18 mouse cellular contexts compared by ENCODE assay signal in genomic region chr5:92804379-92804778, GRCm38 (mm10).
DNase-seq lines count a peak whose midpoint lies in the region; ATAC-seq lines count a peak whose summit lies in the region.
"Had no signal": no experiment of that assay in that cellular context is flagged by ENCODE, and none has a peak within 500 bp of the region (broad histone marks: within the 10 kb centered on the region; RNA-seq: fewer than 3 reads in every experiment).

No protein-coding gene starts in this region.

- H3K9me3 ChIP-seq in heart, embryonic 14.5 days (ENCODE audit: control insufficient read depth, low read length): no peaks in the 10 kb centered on the region
- no peaks in the 10 kb centered on the region for H3K9me3 ChIP-seq in limb, embryonic 10.5 days (replicated peaks)
- H3K9me3 ChIP-seq: embryonic facial prominence, embryonic 13.5 days; forebrain, embryonic 12.5 days; liver, embryonic 12.5 days had no signal

- H3K27me3 ChIP-seq in heart, embryonic 14.5 days (ENCODE audit: control insufficient read depth, insufficient read depth, low read length): no peaks in the 10 kb centered on the region
- peaks cover 2% of the 10 kb centered on the region; the same call in 1 of the 2 replicates for H3K27me3 ChIP-seq in limb, embryonic 10.5 days (ENCODE audit: low read depth, poor library complexity, severe bottlenecking)
- H3K27me3 ChIP-seq: forebrain, embryonic 12.5 days had no signal

- no peaks in the 10 kb centered on the region for H3K36me3 ChIP-seq in heart, embryonic 14.5 days (ENCODE audit: control insufficient read depth, insufficient read depth, low read length)
- H3K36me3 ChIP-seq in limb, embryonic 10.5 days: no peaks in the 10 kb centered on the region
- H3K36me3 ChIP-seq: embryonic facial prominence, embryonic 13.5 days; forebrain, embryonic 12.5 days; liver, embryonic 12.5 days had no signal

- no peak overlapping the region for H3K9ac ChIP-seq in heart, embryonic 14.5 days (ENCODE audit: low read length)
- H3K9ac ChIP-seq: embryonic facial prominence, embryonic 13.5 days; forebrain, embryonic 12.5 days; liver, embryonic 12.5 days had no signal

- no peak overlapping the region for H3K27ac ChIP-seq in heart, embryonic 14.5 days (replicated peaks in 1 of 2; ENCODE audit: control insufficient read depth in 1 of 2, insufficient read depth in 1 of 2, low read depth in 2 of 2, low read length in 2 of 2)
- no peak overlapping the region for H3K27ac ChIP-seq in limb, embryonic 10.5 days
- H3K27ac ChIP-seq: embryonic facial prominence, embryonic 13.5 days; forebrain, embryonic 12.5 days; heart, adult 2 months; liver, embryonic 12.5 days had no signal

- peaks cover 15 to 17% of the 10 kb centered on the region in 2 experiments for H3K4me1 ChIP-seq in heart, embryonic 14.5 days (ENCODE audit: control insufficient read depth in 2 of 2, insufficient read depth in 2 of 2, low read length in 2 of 2)
- H3K4me1 ChIP-seq in limb, embryonic 10.5 days: peaks cover 20% of the 10 kb centered on the region

- 30% methylated on average over 7 of the region's 7 CpGs for WGBS in heart, embryonic 14.5 days
- WGBS in limb, embryonic 10.5 days: 68% methylated on average over 7 of the region's 7 CpGs

- H3K4me3 ChIP-seq in heart, embryonic 14.5 days (ENCODE audit: control insufficient read depth in 1 of 2, insufficient read depth in 1 of 2, low read depth in 1 of 2, low read length in 2 of 2): no peak overlapping the region
- H3K4me3 ChIP-seq in limb, embryonic 10.5 days: no peak overlapping the region
- H3K4me3 ChIP-seq: embryonic facial prominence, embryonic 13.5 days; forebrain, embryonic 12.5 days; heart, adult 2 months; liver, embryonic 12.5 days had no signal

- DNase-seq in heart, adult 11 months: no peak
- DNase-seq in layer of hippocampus, adult 8-10 months (ENCODE audit: low spot score in 2 of 2): peak; percentile 35 to 53
- no peak for DNase-seq in layer of hippocampus, postnatal 25 days (ENCODE audit: extremely low spot score in 1 of 2, low spot score in 1 of 2)
- peak; percentile 91 for DNase-seq in brain, adult 2 months (ENCODE audit: low read depth, low spot score)
- DNase-seq in embryo, embryonic 10.5 days (ENCODE audit: low spot score): peak; percentile 56
- no peak for DNase-seq in limb, embryonic 10.5 days (ENCODE audit: low spot score)
- no peak for DNase-seq in ovary, postnatal 10 days (ENCODE audit: low spot score)
- DNase-seq: cerebellum, adult 11 months; heart, adult 2 months; thymus, postnatal 4 days had no signal

- H3K4me2 ChIP-seq in heart, embryonic 14.5 days (ENCODE audit: low read length): peak overlapping the region; percentile 27
- H3K4me2 ChIP-seq: embryonic facial prominence, embryonic 13.5 days; forebrain, embryonic 12.5 days; liver, embryonic 12.5 days had no signal

- ATAC-seq in heart, embryonic 14.5 days (ENCODE audit: insufficient number of reproducible peaks, insufficient read depth, low FRiP score, low read depth): no peak
- ATAC-seq: activated CD4-positive, CD25-positive, alpha-beta regulatory T cell, adult 4 months; CD4-positive, CD25-positive, alpha-beta regulatory T cell, adult 4 months; inflammation-experienced regulatory T-cells, adult 6 months; liver, embryonic 12.5 days; lung, postnatal 0 days had no signal

Comparison
In these comparisons a context has a peak if more than half of its experiments do, and no peak if none do; other contexts are left out.
1. DNase-seq: peak in layer of hippocampus, adult 8-10 months (2 of 2), brain, adult 2 months (single experiment) and embryo, embryonic 10.5 days (single experiment); none in heart, adult 11 months (single experiment), layer of hippocampus, postnatal 25 days (0 of 2), limb, embryonic 10.5 days (single experiment) and ovary, postnatal 10 days (single experiment).